Comparison of ENCODE assay signal across 26 mouse cellular contexts in the genomic region with DNA sequence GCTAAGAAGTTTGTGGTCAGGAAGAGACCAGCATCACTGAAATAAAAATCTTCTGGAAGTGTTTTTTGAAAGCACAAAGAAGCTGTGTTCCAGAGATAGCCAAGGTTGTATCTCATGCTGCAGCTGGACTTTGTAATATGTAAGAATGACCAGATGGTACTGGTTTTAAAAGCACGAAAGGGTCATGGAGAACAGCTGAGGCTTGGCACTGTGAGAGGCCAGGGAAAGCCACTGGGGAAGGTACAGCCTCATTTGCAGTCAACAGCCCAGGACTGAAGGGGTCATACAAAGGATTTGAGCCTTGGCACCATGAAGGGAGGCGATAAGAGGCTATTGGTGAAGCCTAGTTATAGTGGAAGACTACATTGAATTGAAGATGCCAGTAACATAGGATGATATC. TPM values are rescaled to one million over a fixed set of nuclear protein-coding genes. Genes with fewer than 3 reads are reported as not detected.
A peak's percentile ranks its signal among the peaks of the same experiment; 100 is the strongest.
DNase-seq lines count a peak whose midpoint lies in the region; ATAC-seq and TF ChIP-seq lines count a peak whose summit lies in the region.
"Had no signal": no experiment of that assay in that cellular context is flagged by ENCODE, and none has a peak within 500 bp of the region (broad histone marks: within the 10 kb centered on the region; RNA-seq: fewer than 3 reads in every experiment).

No protein-coding gene starts in this region.

- no peak for TF ChIP-seq CTCF in testis, adult 2 months (IDR thresholded peaks at IDR 0.05; ENCODE audit: control insufficient read depth, insufficient read depth, insufficient replicate concordance, low read depth, low read length)

- no peaks in the 10 kb centered on the region for H3K27me3 ChIP-seq in heart, embryonic 12.5 days (replicated peaks)
- no peaks in the 10 kb centered on the region for H3K27me3 ChIP-seq in heart, embryonic 11.5 days (ENCODE audit: control insufficient read depth, insufficient read depth, low read length)
- H3K27me3 ChIP-seq in testis, adult 2 months (ENCODE audit: control insufficient read depth, insufficient read depth, low read length), result no peaks in the 10 kb centered on the region
- H3K27me3 ChIP-seq: CH12.LX; embryonic facial prominence, embryonic 15.5 days had no signal

- 75% methylated on average over 2 of the region's 2 CpGs for WGBS in heart, embryonic 12.5 days
- WGBS in heart, embryonic 11.5 days (ENCODE audit: insufficient replicate concordance), result 81% methylated on average over 2 of the region's 2 CpGs

- peak; percentile 98 for DNase-seq in heart, adult 11 months
- DNase-seq in heart, postnatal 10 days, result peak; percentile 57 to 68
- DNase-seq in testis, postnatal 14 days (ENCODE audit: low spot score), result no peak
- no peak for DNase-seq in layer of hippocampus, adult 11-12 months (ENCODE audit: low spot score)
- DNase-seq: adrenal gland, adult 2 months; adrenal gland, postnatal 14 days; B cell, adult 2 months; cerebellum, adult 11 months; cerebellum, adult 2 months; cerebellum, adult 9-11 months; cerebellum, postnatal 25 days; forebrain, postnatal 0 days; gastrocnemius, postnatal 36 days; kidney, adult 18-20 months had no signal

- ATAC-seq in heart, embryonic 12.5 days (ENCODE audit: insufficient number of reproducible peaks, low FRiP score), result no peak
- no peak for ATAC-seq in heart, embryonic 11.5 days (replicated peaks; ENCODE audit: insufficient number of reproducible peaks, low FRiP score, low TSS enrichment)
- ATAC-seq: forebrain, embryonic 14.5 days; forebrain, postnatal 0 days; hindbrain, postnatal 0 days; inflammation-experienced regulatory T-cells, adult 6 months; intestine, embryonic 16.5 days had no signal

- no peak overlapping the region for H3K4me3 ChIP-seq in heart, embryonic 12.5 days
- H3K4me3 ChIP-seq in heart, embryonic 11.5 days (ENCODE audit: low read depth, low read length), result no peak overlapping the region
- no peak overlapping the region for H3K4me3 ChIP-seq in testis, adult 2 months (ENCODE audit: control insufficient read depth, low read depth, low read length)
- H3K4me3 ChIP-seq: embryonic facial prominence, embryonic 12.5 days; embryonic facial prominence, embryonic 15.5 days had no signal

- 0 out of 2 replicates have a peak, but pooled peaks cover 4% of the 10 kb centered on the region for H3K9me3 ChIP-seq in heart, embryonic 12.5 days (replicated peaks)
- H3K9me3 ChIP-seq in heart, embryonic 11.5 days (replicated peaks; ENCODE audit: control insufficient read depth, low read length), result no peaks in the 10 kb centered on the region
- H3K9me3 ChIP-seq: embryonic facial prominence, embryonic 12.5 days; embryonic facial prominence, embryonic 15.5 days; G1E had no signal

- TF ChIP-seq POLR2A in testis, adult 2 months (IDR thresholded peaks at IDR 0.05; ENCODE audit: control insufficient read depth, low read depth, low read length), result no peak

- no peak overlapping the region for H3K9ac ChIP-seq in heart, embryonic 12.5 days
- H3K9ac ChIP-seq in heart, embryonic 11.5 days (ENCODE audit: low read depth, low read length), result no peak overlapping the region
- H3K9ac ChIP-seq: embryonic facial prominence, embryonic 12.5 days; embryonic facial prominence, embryonic 15.5 days; forebrain, postnatal 0 days; hindbrain, embryonic 14.5 days had no signal

- H3K27ac ChIP-seq in heart, embryonic 12.5 days (ENCODE audit: poor library complexity, severe bottlenecking), result no peak overlapping the region
- no peak overlapping the region for H3K27ac ChIP-seq in heart, embryonic 11.5 days (ENCODE audit: low read depth, low read length)
- peak overlapping the region; percentile 52; the same call in 1 of the 2 replicates for H3K27ac ChIP-seq in testis, adult 2 months (ENCODE audit: control insufficient read depth, insufficient read depth, low read depth, low read length)
- H3K27ac ChIP-seq: embryonic facial prominence, embryonic 12.5 days; embryonic facial prominence, embryonic 15.5 days; hindbrain, embryonic 14.5 days; hindbrain, postnatal 0 days had no signal

- no peaks in the 10 kb centered on the region for H3K36me3 ChIP-seq in heart, embryonic 12.5 days
- no peaks in the 10 kb centered on the region for H3K36me3 ChIP-seq in heart, embryonic 11.5 days (ENCODE audit: control insufficient read depth, insufficient read depth, low read length)
- no peaks in the 10 kb centered on the region for H3K36me3 ChIP-seq in testis, adult 2 months (ENCODE audit: control insufficient read depth, insufficient read depth, low read length)
- H3K36me3 ChIP-seq: embryonic facial prominence, embryonic 12.5 days; embryonic facial prominence, embryonic 15.5 days; G1E had no signal

- H3K4me2 ChIP-seq in heart, embryonic 12.5 days, result no peak overlapping the region
- no peak overlapping the region for H3K4me2 ChIP-seq in heart, embryonic 11.5 days
- H3K4me2 ChIP-seq: embryonic facial prominence, embryonic 12.5 days; embryonic facial prominence, embryonic 15.5 days; hindbrain, embryonic 14.5 days had no signal

- H3K4me1 ChIP-seq in heart, embryonic 12.5 days (replicated peaks), result peaks cover 39% of the 10 kb centered on the region
- peaks cover 3% of the 10 kb centered on the region; the same call in 1 of the 2 replicates for H3K4me1 ChIP-seq in heart, embryonic 11.5 days (ENCODE audit: control insufficient read depth, insufficient read depth, low read length)
- 0 out of 2 replicates have a peak, but pooled peaks cover 2% of the 10 kb centered on the region for H3K4me1 ChIP-seq in testis, adult 2 months (ENCODE audit: control insufficient read depth, insufficient read depth, low read length)

- intact Hi-C loops in heart, postnatal 10 days (cut with DNase I), result no loop called here

RNA-seq across cellular contexts. Expression of gene Plekhg3, which starts 48.2 kb away (rescaled TPM):
- 8.2 and 10.3 TPM in 2 replicates for polyA plus RNA-seq in heart, embryonic 12.5 days (2016; fragmentation: Nextera tagmentation; extraction: Ambion mirVana)
- 10 to 100 TPM; 22.7 to 24.6 TPM for total RNA-seq in heart, postnatal 10 days (2021)
- polyA plus RNA-seq in heart, embryonic 11.5 days (2014; fragmentation: Nextera tagmentation; extraction: Ambion mirVana), result 4.4 and 5.4 TPM in 2 replicates
- 2.2 and 2.7 TPM in 2 replicates for polyA plus RNA-seq in testis, adult 2 months (2012; rRNA removed)

Comparison
In these comparisons a context has a peak if more than half of its experiments do, and no peak if none do; other contexts are left out.
1. DNase-seq: peak in heart, adult 11 months (single experiment) and heart, postnatal 10 days (2 of 2); none in testis, postnatal 14 days (single experiment) and layer of hippocampus, adult 11-12 months (single experiment).